Mouse (Mus musculus): ENCODE results near the gene Gars.

Gene Gars

DNA sequence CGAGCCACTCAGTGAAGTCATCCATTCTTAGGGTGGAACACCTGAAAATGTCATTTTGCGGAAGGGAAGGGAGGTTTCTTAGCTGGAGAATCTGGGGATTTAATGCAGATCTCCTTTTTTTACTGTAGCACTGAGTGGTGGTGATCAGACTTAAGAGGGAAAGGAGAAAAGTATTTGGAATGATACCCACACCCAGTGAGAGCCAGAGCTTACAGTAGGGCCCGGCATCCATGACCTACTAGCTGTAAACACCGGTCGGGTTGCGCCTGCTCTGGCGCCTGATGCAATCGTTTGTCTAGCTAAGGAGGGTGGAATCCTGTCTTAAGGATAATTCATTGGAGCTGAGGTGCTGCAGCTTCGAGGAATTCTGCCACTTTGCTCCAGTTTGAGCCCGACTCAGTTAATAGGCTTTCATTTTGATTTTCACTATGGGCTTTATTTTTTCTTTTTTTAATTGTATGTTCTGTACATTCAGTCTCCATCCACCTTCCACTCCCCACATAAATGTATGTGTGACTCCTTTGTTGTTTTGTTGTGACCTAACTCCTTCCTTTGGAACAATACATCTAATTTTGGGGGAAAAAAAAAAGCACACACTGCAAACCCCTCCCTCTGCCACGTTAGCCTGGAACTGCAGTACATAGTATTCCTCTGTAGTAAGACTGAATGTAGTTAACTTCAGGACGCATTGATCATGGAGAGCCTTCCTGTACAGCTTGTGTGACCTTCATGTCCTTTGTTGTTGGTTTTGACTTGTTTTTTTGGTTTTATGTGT lies 1.1 kb downstream of the Gars start:
- peak; percentile 33 for DNase-seq

DNA sequence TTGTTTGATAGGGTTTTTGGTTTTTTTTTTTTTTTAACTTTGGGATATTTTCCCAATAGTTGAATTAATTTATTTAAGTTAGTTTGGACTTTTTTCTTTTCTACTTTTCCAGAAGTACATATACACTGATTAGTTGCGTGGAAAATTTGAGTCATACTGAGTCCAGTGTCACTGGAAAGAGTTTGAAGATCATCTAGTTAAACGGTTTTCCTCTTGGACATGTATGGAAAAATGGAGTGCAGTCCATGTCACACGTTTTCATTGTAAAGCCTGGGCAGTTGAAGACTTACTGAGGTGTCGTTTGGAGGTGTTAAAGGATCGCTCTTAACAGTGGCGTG lies 1.6 kb downstream of the Gars start:
- DNase-seq, result no peak

DNA sequence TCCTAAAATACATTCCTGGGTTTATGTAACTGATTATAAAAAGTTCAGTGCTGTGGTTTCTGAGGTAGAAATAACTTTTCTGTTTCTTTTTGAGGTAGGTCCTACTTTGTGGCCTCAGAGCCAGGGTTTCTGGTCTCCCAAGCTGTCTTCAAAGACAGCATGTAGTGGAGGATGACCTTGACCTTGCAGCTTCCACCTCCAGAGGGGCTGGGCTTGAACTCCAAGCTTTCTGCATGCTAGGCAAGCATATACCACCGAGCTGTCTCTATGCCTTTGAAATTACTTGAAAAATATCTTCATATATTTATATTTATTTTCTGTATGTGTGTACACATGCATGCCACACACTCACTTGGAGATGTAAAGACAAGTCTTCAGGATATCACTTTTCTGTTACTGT lies 2.2 kb downstream of the Gars start:
- DNase-seq, result no peak

DNA sequence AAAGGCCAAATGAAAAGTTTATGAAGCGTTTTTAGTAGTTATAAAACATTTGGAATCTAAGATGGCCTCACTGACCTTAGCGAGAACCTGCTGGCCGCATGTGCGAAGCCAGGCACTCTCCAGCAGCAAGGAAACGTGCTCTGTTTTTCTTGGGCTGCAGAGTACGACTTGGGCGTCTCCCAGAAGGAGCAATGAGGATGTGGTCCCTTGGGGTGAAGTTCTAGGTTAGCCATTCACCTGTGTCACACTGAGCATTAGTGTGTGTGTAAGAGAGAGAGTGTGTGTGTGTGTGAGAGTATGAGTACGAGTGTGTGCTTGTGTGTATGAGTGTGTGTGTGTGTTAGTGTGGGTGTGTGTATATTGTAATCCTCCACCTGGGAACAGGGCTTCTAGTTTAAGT lies 5.4 kb downstream of the Gars start:
- no peak for DNase-seq

DNA sequence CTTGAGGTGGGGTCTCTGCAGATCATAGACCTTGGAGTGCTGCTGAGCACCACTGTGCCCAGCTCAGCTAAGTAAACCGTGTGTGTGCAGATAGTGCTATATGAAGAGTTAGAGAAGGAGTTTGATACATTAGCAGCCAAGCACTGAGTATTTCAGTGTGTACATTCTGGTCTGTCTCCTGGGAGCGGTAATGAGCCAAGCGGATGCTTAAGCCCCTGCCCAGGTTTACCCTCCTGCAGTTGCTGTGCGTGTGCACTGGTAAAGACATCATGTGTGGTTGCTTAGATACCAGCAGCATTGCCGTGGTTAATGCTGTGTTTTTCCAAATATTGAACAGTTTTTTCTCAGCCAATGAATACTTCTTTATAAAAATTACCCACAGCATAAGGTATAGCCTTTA lies 6.7 kb downstream of the Gars start:
- no peak for DNase-seq

DNA sequence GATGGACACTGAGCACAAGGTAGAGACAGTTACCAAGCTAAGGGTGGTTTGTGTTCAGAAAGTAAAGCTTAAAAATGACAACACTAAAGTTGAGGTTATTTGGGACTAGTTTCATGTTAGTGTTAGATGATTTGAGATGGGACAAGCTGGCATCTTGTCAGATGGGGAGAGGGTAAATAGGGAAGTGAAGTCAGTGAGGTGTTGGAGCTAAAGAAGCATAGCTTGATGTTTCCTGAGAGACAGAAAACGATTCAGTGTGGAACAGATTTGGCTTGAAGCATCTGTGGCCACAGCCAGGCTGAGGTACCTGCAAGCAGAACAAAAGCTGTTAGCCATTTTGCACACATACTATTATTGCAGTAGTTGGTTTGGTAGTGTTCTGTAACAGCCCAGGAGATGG lies 7.5 kb downstream of the Gars start:
- no peak for DNase-seq

DNA sequence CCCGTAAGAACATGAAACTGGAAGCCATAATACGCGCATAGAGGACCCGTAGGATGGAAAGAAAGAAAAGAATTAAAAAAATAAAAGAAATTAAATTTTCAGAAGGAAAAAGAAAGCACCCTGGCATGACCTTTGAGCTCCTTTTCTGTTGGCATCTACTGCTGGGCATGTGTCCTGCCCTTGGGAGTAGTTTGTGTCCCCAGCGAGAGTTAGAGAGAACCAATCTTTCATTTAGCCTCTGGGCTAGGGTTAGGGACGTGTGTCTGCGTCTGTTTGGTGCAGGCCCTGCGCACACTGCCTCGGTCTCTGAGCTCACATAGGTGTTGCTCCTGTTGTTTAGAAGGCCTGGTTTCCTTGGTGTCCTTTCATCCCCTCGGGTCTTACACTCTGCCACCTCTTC lies 11.4 kb downstream of the Gars start:
- DNase-seq, result no peak

DNA sequence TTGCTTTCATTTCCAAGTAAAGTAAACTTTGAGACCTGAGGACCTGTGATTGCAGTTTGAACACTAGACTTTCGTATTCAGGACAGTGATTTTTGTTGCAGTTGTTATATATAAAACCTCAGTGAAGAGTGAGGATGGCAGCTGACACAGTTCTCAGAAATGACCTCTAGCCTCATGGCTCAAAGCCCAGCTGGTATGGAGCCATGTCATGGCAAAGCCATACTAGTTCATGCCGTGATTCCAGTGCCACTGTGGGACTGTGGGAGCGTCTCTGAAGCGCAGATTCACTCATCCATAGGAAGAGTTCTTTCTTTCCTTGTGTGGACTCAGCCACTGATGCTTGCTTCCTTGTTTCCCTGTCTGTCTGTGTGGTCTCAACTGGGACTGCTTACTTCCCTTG lies 16.7 kb downstream of the Gars start:
- DNase-seq, result no peak

DNA sequence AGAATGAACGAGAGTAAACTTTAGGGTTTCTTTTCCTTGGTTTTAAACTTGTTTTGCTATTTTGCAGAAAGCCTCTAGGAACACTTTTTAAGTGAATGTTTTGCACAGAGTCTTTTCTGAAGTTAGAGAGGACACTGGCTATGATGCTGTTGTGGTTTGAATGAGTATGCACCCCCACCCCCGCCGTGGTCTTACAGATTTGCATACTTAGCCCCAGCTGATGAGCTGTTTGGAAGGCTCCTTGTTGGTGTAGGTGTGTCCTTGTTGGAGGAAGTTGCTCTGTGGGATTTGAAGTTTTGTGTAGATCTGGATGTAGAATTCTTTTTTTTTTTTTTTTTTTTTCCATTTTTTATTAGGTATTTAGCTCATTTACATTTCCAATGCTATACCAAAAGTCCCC lies 19.6 kb downstream of the Gars start:
- DNase-seq, result no peak

DNA sequence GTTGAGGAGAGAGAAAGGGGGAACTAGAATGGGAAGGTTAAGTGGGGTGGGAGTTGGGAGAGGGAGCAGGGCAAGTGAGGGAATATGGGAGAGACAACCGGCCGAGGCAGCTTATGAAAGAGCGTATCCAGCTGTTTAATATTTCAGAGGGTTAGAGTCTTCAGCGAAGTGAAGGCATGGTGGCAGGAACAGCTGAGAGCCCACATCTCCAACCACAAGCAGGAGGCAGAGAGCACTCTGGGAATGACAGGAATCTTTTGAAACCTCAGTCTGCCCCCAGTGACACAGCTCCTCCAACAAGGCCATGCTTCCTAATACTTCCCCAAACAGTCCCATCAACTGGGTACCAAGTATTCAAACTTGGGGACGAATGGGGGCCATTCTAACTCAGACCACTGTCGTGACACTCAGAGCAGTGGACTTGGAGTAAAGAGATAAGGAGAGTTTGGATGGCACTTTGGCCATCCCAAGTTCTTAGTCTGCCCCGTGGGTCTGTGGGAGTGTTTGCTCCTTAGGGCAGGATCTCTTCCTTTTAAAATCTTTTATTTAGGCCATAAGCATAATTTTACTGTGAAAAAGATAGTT lies 22.5 kb downstream of the Gars start:
- DNase-seq, result no peak

DNA sequence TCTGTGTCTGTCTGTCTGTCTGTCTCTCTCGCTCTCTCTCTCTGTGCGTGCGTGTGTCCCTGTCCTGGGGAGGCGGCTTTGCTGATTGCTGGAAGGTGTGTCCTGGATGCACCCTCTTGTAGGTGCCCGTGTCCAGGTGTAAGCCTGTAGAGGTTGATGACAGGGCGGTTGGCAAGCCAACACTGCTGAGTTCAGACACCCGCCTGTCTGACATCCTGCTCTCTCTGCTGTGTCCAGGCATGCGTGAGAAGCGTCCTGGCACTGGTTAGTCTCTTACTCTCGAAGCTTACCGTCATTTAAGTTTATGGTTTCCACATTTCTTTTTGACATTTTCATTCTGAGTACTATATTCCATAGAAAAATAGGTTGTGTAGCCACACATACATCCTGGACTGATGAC lies 23.5 kb downstream of the Gars start:
- no peak for DNase-seq

DNA sequence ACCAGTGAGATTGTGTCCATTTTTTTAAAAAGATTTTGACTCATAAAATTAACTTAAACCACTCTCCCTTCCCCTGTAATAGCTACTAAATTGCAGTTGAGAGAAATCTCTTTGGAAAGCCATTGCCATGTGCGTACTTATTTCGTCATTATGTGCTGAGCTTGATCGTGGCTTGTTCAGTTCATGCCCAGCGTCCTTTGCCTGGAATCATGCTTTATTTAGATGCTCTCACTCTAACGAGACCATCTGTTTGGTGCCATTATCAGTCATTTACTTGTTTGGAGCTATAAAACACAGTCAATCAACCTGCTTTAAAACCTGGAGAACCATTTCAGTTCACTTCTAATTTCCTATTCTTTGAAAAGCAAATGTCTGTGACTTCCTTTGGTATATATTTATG lies 24.4 kb downstream of the Gars start:
- no peak for DNase-seq

DNA sequence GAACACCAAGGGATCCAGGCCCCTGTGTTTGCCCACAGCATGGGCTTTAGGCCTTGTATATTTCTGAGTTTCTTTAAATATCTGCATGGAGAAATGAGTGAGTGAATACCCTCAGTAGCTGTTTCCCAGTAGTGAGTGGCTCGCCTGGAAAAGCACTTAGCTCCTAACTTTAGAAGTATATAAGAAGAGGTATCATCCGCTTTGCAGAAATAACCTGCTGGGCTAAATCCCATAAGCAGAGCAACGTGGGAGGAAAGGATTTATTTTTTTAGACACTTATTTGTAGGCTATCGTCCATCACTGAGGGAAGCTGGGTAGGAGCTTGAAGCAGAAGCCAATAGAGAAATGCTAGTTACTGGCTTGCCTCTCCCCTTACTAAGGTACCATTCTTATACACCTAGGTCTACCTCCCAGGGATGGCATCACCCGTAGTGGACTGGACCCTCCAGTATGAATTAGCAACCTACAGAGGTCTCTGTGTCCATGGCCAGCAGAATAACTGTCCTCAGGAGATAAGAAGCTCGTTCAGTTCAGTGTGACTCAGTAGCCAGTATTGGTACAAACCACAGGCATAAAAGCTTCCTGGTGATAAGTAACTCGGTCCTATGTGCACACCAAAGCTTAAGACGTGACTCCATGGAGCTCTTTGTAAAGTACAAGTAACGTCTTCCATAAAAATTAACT lies 26.1 kb downstream of the Gars start:
- DNase-seq, result no peak

DNA sequence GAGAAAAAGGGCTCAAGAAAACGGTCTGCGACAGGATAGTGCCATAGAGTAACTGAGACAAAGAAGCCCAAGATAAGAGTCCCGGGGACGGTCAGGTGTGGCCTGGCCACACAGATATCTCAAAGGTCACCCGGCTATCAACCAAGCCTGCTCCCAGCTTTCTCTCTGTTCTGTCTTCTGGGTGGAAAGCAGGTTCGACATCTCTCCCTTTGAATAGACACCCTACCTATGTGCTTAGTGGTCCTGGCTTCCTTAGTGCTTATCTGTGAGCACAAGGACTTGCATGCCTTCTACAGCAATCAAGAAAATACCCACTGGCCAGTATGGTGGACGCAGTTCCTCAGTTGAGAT lies 26.6 kb downstream of the Gars start:
- DNase-seq, result no peak

DNA sequence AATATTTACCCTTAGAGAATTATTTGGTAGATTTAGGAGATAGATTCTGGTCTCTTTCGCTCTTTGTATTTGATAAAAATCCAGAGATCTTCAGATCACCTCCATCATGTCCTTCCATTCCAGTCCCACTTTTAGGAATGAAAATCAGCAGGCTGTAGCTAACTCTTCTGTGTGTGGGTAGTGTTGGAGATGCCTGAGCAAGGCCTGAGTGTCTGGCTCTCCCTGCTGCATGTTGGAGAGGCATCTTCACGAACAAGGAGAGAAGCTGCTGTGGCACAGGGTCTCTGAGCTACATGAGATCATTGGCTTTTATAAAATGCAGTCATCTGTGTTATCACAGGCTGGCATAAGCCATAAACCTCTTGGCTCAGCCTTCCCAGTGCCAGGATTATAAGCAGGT lies 28.1 kb downstream of the Gars start:
- no peak for DNase-seq

DNA sequence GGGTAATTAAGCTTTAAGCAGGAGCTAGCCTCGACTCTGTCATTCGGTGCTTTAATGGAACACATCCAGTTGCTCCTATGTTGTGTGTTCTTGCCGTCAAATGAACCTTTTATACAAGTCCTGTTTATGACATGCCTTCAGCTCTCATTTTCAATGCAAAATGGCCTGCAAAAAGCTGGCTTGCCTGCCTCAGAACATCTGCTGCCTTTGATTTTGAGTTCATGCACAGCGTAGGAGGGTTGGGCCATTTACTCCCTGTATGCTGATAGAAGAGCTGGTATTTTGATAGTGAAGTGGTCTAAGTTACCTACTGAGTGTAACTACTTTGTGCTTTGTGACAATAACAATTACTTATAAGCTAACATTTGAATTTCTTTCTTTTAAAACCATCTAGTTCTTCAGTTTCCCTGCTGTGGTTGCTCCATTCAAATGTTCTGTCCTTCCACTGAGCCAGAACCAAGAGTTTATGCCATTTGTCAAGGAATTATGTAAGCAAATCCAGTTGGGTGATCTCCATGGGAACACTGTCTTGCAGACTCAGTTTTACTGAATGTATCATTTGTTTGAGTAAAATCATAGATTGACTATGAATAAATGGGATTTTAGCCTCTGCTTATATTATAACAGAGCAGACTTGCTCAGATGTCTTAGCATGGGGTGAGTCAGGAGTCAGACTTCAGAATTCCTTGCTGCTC lies 38.9 kb downstream of the Gars start:
- no peak for DNase-seq

DNA sequence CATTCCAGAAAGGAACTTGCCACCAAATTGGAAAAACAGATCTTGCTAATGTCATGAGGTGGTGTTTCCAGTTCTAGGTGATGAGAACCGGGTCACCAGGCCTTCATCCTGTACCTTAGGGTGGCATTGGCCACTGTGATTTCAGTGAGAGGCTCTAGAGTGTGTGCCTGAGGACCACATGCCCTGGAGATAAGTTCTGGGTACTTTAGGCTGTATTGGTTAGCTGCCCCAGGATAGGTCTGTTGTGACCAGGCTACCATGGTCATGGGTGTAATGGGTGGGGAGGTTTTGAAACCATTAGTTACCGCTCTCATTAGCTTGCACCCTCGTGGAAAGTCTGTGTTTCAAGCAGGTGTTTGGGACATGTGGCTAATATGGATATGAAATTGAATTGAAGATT lies 43.6 kb downstream of the Gars start:
- DNase-seq, result no peak

DNA sequence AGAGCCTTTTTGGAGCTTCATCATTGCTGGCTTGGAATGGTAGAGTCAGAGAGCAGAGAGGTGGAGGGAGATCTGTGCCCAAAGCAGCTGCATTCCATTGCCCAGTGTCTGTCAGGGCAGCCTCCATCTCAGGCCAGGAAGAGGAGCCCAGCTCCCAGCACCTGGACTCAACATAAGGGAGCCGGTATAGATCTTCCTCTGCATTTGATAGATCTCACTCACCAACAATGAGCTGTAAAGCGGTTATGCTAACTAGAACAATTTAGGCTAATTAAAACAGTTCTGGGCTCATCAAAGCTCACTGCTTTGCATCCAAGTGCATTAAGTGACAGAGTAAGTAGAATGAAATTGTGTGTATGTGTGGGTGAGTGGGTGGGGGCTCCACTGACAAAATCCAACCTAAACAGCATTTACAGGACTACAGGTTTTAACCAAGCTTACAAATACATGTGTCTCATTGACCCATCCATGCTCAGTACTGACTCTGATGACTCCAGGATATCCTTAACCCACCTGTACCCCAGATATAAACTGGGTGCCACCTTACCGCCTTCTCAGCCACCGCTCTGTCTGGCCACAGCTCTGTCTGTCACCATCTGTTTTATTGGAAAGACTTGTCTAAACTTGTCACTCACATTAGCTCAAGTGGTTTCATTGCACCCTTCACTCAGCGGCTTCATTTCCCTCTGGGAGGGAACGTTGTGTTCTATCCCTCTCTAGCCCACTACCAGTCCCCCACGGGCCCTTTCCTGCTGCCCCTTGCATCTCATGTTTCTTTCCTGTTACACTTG lies 44.6 kb downstream of the Gars start:
- DNase-seq, result no peak

DNA sequence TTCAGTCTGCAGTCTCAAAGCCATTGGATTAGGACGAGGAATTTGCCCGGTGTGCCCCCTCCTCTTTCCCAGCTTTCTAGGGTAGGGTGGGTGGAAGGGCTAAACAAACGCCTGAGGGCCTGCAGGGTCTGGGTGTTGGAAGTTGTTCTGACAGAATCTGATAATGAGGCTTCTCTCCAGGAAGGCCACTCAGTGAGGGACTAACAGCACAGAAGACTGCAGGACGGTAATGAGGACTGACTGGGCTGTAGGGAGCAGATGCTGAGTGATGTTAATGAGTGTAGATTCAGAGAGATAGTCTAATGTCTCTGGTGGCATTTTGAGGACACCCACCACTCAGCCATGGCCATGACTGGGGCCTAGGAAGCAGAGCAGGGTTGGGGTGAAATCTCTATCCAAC lies 49.5 kb downstream of the Gars start:
- DNase-seq, result no peak

DNA sequence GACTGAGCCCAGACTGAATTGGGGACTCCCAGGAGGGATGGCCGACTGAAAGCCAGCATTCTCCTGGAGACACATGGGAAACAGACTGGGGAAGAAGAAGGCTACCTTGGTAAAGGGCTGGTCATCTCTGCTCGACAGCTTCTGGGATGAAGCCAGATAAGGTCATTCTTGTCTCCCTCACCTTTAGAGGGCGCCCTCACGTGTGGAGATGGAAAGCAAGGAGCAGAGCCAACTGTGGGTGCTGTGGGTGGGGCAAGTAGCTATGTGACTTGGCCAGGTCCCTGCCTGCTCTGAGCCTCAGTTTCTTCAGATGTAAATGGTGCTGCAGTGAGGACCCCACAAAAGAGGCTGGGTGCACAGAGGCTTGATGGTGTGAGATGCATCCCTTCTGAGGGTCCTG lies 52.8 kb downstream of the Gars start:
- peak; percentile 47 for DNase-seq

DNA sequence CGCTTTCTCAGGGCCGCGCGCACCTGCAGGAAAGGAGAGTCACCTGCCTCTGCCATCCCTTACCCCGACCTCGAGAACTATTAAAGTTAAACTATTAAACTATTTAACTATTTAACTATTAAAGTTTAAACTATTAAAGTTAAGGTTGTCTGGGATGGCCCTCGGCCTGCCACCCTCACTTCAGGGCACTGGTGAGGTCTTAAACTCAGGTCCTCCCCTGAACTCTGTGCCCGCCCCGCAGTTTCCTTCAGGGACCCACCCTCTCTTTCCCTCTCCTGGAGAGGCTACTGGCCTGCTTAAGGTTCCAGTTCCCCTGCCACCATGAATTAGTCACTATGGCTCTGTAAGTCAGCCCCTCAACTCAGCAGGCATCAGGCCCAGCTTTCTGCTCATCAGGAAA lies 53.6 kb downstream of the Gars start:
- no peak for DNase-seq

DNA sequence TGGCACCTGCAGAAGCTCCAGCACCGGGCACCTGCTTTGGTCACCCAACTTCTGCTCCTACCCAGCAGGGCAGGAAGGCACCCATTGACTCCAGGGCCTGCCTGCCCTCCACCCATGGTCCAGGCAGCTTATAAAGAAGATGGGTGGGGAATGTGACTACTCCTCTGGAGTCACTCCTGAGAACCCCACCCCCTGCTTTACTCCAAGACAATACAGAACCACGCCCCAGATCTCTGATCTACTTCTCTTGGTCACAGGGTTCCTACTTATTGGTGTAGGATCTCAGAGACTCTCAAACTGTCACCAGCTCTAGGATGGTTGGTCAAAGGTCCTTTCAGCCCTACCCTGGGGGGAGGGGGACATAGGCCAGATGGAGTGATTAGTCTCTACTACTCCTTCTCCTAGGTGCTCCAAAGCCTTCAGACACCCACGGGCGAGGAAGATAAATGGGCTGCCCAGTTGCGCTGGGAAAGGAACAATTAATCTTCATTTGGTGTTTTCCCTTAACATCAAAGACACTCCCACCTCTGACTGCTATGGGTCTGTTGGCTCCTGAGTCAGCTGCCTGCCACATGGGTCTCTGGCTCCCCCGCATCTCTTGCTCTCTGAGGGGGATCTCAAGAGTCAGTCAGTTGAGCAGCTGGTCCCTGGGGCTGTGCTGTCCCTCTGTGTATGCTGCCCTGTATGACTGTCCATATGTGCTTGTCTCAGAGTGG lies 55.8 kb downstream of the Gars start:
- DNase-seq, result no peak

DNA sequence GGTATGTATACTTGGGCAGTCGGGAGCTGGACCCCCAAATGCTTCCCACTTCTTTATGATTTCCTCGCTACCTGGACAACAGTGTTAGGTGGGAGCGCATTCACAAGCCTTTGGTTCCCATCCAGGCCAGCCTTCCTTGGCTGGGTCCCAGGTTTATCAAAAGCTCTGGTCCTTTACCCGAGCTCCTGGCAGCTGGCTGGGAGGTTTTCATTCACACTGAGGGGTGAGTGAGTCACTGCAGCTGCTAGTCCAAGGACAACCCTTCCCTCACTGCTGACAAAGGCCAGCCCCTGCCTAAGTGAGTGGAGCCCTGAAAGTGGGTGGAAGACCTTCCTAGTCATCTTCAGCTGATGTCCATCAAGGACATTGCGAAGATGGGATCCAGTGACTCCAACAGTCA lies 60.2 kb downstream of the Gars start:
- DNase-seq, result no peak
